Comparison of ENCODE assay signal across 29 mouse cellular contexts in the genomic region with DNA sequence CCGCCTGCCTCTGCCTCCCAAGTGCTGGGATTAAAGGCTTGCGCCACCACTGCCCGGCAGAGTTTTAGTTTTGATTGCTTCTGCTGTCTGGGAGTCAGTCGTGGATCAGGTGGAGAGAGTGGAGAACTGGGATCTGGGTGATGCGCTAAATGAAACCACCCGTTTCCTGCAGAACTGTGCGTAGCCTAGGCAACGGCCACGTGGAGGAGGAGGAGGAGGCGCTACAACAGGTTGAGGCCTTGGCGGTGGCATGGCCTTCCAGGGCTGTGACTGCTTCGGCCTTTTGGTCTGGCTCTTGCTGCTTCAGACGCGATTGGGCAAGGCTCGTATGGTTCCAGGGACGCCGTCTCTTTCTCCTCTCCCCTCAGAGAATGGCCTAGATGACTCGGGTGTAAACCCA. TPM values are rescaled to one million over a fixed set of nuclear protein-coding genes. Genes with fewer than 3 reads are reported as not detected.
A peak's percentile ranks its signal among the peaks of the same experiment; 100 is the strongest.
DNase-seq lines count a peak whose midpoint lies in the region; ATAC-seq and TF ChIP-seq lines count a peak whose summit lies in the region.
"Had no signal": no experiment of that assay in that cellular context is flagged by ENCODE, and none has a peak within 500 bp of the region (broad histone marks: within the 10 kb centered on the region; RNA-seq: fewer than 3 reads in every experiment).

TSS of gene Prss44 (plus strand) at position 206 of the 400 bp plus-strand sequence.

- WGBS in embryonic facial prominence, embryonic 10.5 days, result 66% methylated on average over 18 of the region's 18 CpGs
- WGBS in stomach, postnatal 0 days, result 53% methylated on average over 18 of the region's 18 CpGs

- no peak for DNase-seq in ES-E14 (ENCODE audit: low read depth, low spot score)
- peak; percentile 18 for DNase-seq in embryonic facial prominence, embryonic 10.5 days (ENCODE audit: low spot score)
- DNase-seq in testis, postnatal 14 days (ENCODE audit: low spot score), result peak; percentile 55
- no peak for DNase-seq in stomach, postnatal 0 days (ENCODE audit: low spot score)
- DNase-seq in layer of hippocampus, adult 9-10 months (ENCODE audit: low spot score), result no peak
- DNase-seq in kidney, postnatal 25 days, result no peak
- DNase-seq: adrenal gland, adult 2 months; adrenal gland, postnatal 25 days; cerebellum, adult 11 months; cerebellum, postnatal 10 days; forebrain, postnatal 0 days; gastrocnemius, postnatal 14 days; heart, postnatal 36 days; kidney, adult 11 months had no signal

- H3K36me3 ChIP-seq in megakaryocyte, embryonic 14.5 days (replicated peaks; ENCODE audit: low read length), result no peaks in the 10 kb centered on the region
- no peaks in the 10 kb centered on the region for H3K36me3 ChIP-seq in ES-E14 (ENCODE audit: control insufficient read depth, insufficient read depth, low read length, poor library complexity, severe bottlenecking)
- no peaks in the 10 kb centered on the region for H3K36me3 ChIP-seq in embryonic facial prominence, embryonic 10.5 days (replicated peaks)
- H3K36me3 ChIP-seq in stomach, postnatal 0 days (ENCODE audit: control insufficient read depth, insufficient read depth, low read length), result no peaks in the 10 kb centered on the region
- H3K36me3 ChIP-seq: embryonic facial prominence, embryonic 13.5 days; heart, embryonic 12.5 days; hindbrain, embryonic 12.5 days had no signal

- H3K4me1 ChIP-seq in megakaryocyte, embryonic 14.5 days, result peaks cover 4% of the 10 kb centered on the region; the same call in 1 of the 2 replicates
- H3K4me1 ChIP-seq in ES-E14 (ENCODE audit: control insufficient read depth in 2 of 2, insufficient read depth in 2 of 2, low read length in 2 of 2, poor library complexity in 1 of 2), result peaks cover 0 to 5% of the 10 kb centered on the region in 2 experiments; a peak in 2 of 4 replicates
- H3K4me1 ChIP-seq in embryonic facial prominence, embryonic 10.5 days, result no peaks in the 10 kb centered on the region
- no peaks in the 10 kb centered on the region for H3K4me1 ChIP-seq in stomach, postnatal 0 days (replicated peaks; ENCODE audit: control insufficient read depth, insufficient read depth)
- H3K4me1 ChIP-seq: embryonic facial prominence, embryonic 13.5 days; forebrain, embryonic 13.5 days; heart, embryonic 12.5 days; hindbrain, embryonic 12.5 days had no signal

- peaks cover 3% of the 10 kb centered on the region; the same call in 1 of the 2 replicates for H3K9me3 ChIP-seq in megakaryocyte, embryonic 14.5 days
- H3K9me3 ChIP-seq in ES-E14 (ENCODE audit: control insufficient read depth, insufficient read depth, low read depth, low read length), result no peaks in the 10 kb centered on the region
- H3K9me3 ChIP-seq in embryonic facial prominence, embryonic 10.5 days, result no peaks in the 10 kb centered on the region
- H3K9me3 ChIP-seq in stomach, postnatal 0 days (ENCODE audit: control insufficient read depth, low read length), result no peaks in the 10 kb centered on the region
- H3K9me3 ChIP-seq: embryonic facial prominence, embryonic 13.5 days; forebrain, embryonic 13.5 days; heart, embryonic 12.5 days; hindbrain, embryonic 12.5 days had no signal

- H3K9ac ChIP-seq in ES-E14 (ENCODE audit: insufficient read depth, low read depth, low read length, poor library complexity, severe bottlenecking), result 0 out of 2 replicates have a peak within 1 kb of the TSS, but pooled peaks have one; percentile 30
- H3K9ac ChIP-seq in stomach, postnatal 0 days (ENCODE audit: low read length), result no peak within 1 kb of the TSS
- H3K9ac ChIP-seq: embryonic facial prominence, embryonic 13.5 days; forebrain, embryonic 13.5 days; forebrain, postnatal 0 days; heart, embryonic 12.5 days; hindbrain, embryonic 12.5 days had no signal

- no peak within 1 kb of the TSS for H3K4me2 ChIP-seq in stomach, postnatal 0 days (replicated peaks; ENCODE audit: low read depth)
- H3K4me2 ChIP-seq: embryonic facial prominence, embryonic 13.5 days; forebrain, embryonic 13.5 days; heart, embryonic 12.5 days; hindbrain, embryonic 12.5 days had no signal

- no peak within 1 kb of the TSS for H3K27ac ChIP-seq in ES-E14 (ENCODE audit: insufficient read depth, low read depth, low read length, poor library complexity, severe bottlenecking)
- no peak within 1 kb of the TSS for H3K27ac ChIP-seq in embryonic facial prominence, embryonic 10.5 days (replicated peaks)
- H3K27ac ChIP-seq in stomach, postnatal 0 days (replicated peaks), result no peak within 1 kb of the TSS
- H3K27ac ChIP-seq: embryonic facial prominence, embryonic 13.5 days; forebrain, embryonic 13.5 days; hindbrain, embryonic 12.5 days had no signal

- no peak for ATAC-seq in megakaryocyte, adult 5-6 weeks (ENCODE audit: poor library complexity, severe bottlenecking)
- no peak for ATAC-seq in stomach, postnatal 0 days (ENCODE audit: low FRiP score, low TSS enrichment)
- ATAC-seq: forebrain, embryonic 13.5 days; forebrain, postnatal 0 days; hindbrain, embryonic 16.5 days had no signal

- no peak for TF ChIP-seq CTCF in stomach, postnatal 0 days (IDR thresholded peaks at IDR 0.05; ENCODE audit: low read depth)

- peak within 1 kb of the TSS; percentile 72 for H3K4me3 ChIP-seq in megakaryocyte, embryonic 14.5 days (replicated peaks)
- H3K4me3 ChIP-seq in ES-E14 (ENCODE audit: insufficient read depth in 1 of 2, low read depth in 1 of 2, low read length in 2 of 2, poor library complexity in 1 of 2, severe bottlenecking in 1 of 2), result peak within 1 kb of the TSS; percentile 42 to 54; a peak in 3 of 4 replicates
- no peak within 1 kb of the TSS for H3K4me3 ChIP-seq in embryonic facial prominence, embryonic 10.5 days
- H3K4me3 ChIP-seq in stomach, postnatal 0 days (ENCODE audit: low read depth, low read length), result no peak within 1 kb of the TSS
- H3K4me3 ChIP-seq: embryonic facial prominence, embryonic 13.5 days; forebrain, embryonic 13.5 days; heart, embryonic 12.5 days; hindbrain, embryonic 12.5 days had no signal

- in situ Hi-C loops in ES-E14 (cut with MboI; ENCODE audit: low sequenced_read_pairs in 2 of 2, unreplicated experiment in 2 of 2), result no loop called here

- peaks cover 51% of the 10 kb centered on the region for H3K27me3 ChIP-seq in megakaryocyte, embryonic 14.5 days (replicated peaks)
- H3K27me3 ChIP-seq in embryonic facial prominence, embryonic 10.5 days (replicated peaks; ENCODE audit: low read depth, poor library complexity, severe bottlenecking), result no peaks in the 10 kb centered on the region; the same call in 1 of the 2 replicates
- H3K27me3 ChIP-seq in stomach, postnatal 0 days (ENCODE audit: control insufficient read depth, insufficient read depth, low read length), result no peaks in the 10 kb centered on the region
- H3K27me3 ChIP-seq: embryonic facial prominence, embryonic 13.5 days; forebrain, embryonic 13.5 days; hindbrain, embryonic 12.5 days had no signal

- TF ChIP-seq EP300 in stomach, postnatal 0 days (optimal IDR thresholded peaks at IDR 0.05), result no peak

TF ChIP-seq in ES-E14, 5 proteins besides CTCF, POLR2A, EP300 and RAD21:
- TF ChIP-seq CHD2 (IDR thresholded peaks at IDR 0.05; ENCODE audit: low read depth, low read length), result no peak
- TF ChIP-seq ZC3H11A (IDR thresholded peaks at IDR 0.05; ENCODE audit: borderline replicate concordance, low read depth, low read length), result no peak
- TF ChIP-seq ZNF384 (IDR thresholded peaks at IDR 0.05; ENCODE audit: low read depth, low read length), result no peak
- TF ChIP-seq HCFC1 (IDR thresholded peaks at IDR 0.05; ENCODE audit: borderline replicate concordance, insufficient read depth, low read length), result no peak
- TF ChIP-seq MAFK (IDR thresholded peaks at IDR 0.05; ENCODE audit: insufficient read depth, low read depth, low read length), result no peak

RNA-seq across cellular contexts. Expression of gene Prss44, which starts in this region (rescaled TPM):
- not detected in 2 replicates for polyA plus RNA-seq in megakaryocyte, embryonic 14.5 days (2012; ENCODE audit: insufficient read depth, low replicate concordance)
- total RNA-seq in megakaryocyte, adult 5-6 weeks (2015), result not detected in 2 replicates
- total RNA-seq in megakaryocyte, adult 5-6 weeks (2017), result not detected in 2 replicates
- 1.5 and 2.2 TPM in 2 replicates for total RNA-seq in ES-E14 (2012; rRNA removed)
- polyA plus RNA-seq in embryonic facial prominence, embryonic 10.5 days (2016; fragmentation: Nextera tagmentation; extraction: Ambion mirVana), result not detected in 2 replicates
- not detected in 2 replicates for polyA plus RNA-seq in stomach, postnatal 0 days (2015; fragmentation: Nextera tagmentation; extraction: Ambion mirVana)
- total RNA-seq: adrenal gland, adult 2 months; adrenal gland, postnatal 25 days; forebrain, postnatal 0 days; gastrocnemius, adult 18-20 months; gastrocnemius, postnatal 14 days; granulocyte monocyte progenitor cell, adult 5-6 weeks; heart, adult 8-10 months; heart, postnatal 36 days; MEL had no signal
- polyA plus RNA-seq: adrenal gland, adult 2 months; brain, embryonic 14.5 days; C2C12; embryonic facial prominence, embryonic 13.5 days; forebrain, embryonic 13.5 days; forebrain, postnatal 0 days; heart, embryonic 12.5 days; heart, embryonic 16.5 days; hindbrain, embryonic 12.5 days; hindbrain, embryonic 16.5 days; intestine, embryonic 14.5 days had no signal

Comparison
In these comparisons a context has a peak if more than half of its experiments do, and no peak if none do; other contexts are left out.
1. Peak in DNase-seq in embryonic facial prominence, embryonic 10.5 days; RNA of the gene not detected or under 1 TPM.
2. H3K4me3 ChIP-seq: peak in megakaryocyte, embryonic 14.5 days (single experiment) and ES-E14 (2 of 2); none in embryonic facial prominence, embryonic 10.5 days (single experiment) and stomach, postnatal 0 days (single experiment).